Mouse (Mus musculus) subcutaneous adipose tissue, adult 2 months (tissue): ENCODE results near the gene Fmod. TPM values are rescaled to one million over a fixed set of nuclear protein-coding genes. Genes with fewer than 3 reads are reported as not detected.

Experiments used
- polyA plus RNA-seq: library from polyadenylated mRNA; depleted of rRNA; stranded (reverse); fragments of >200 nt; gene quantifications from 2 replicates; pipeline ENCODE4 v1.2.3, GENCODE M21; 2012; ENCODE audit warnings: low replicate concordance; rRNA removed

Gene Fmod
- 8.9 and 14.8 TPM in 2 replicates for polyA plus RNA-seq

GRCm38 (mm10) chr1:134037172-134037571 is at the start of gene Fmod:
Gene Fmod (plus strand): TSS chr1:134037254.

GRCm38 (mm10) chr1:134078802-134079476 is 41.9 kb downstream of the Fmod start, which contains the start of gene Btg2:
Gene Btg2 (minus strand): TSS chr1:134079120.

Other genes with a start within 250 kb of the Fmod start
- 38.6 and 62.2 TPM in 2 replicates for gene Atp2b4, start 236.2 kb upstream of the Fmod start, polyA plus RNA-seq
- gene Optc, start 129.3 kb upstream of the Fmod start, polyA plus RNA-seq: 3.3 and 20.3 TPM in 2 replicates
- gene Prelp, start 115.8 kb upstream of the Fmod start, polyA plus RNA-seq: 68.2 and 519 TPM in 2 replicates
- 46.0 and 55.4 TPM in 2 replicates for gene Btg2, start 41.9 kb downstream of the Fmod start, polyA plus RNA-seq
- gene Chit1, start 74.0 kb downstream of the Fmod start, polyA plus RNA-seq: not detected in 2 replicates
- 0.89 and 3.3 TPM in 2 replicates for gene Chil1, start 144.9 kb downstream of the Fmod start, polyA plus RNA-seq
- gene Mybph, start 156.2 kb downstream of the Fmod start, polyA plus RNA-seq: 0.12 and 0.37 TPM in 2 replicates
- gene Adora1, start 198.2 kb downstream of the Fmod start, polyA plus RNA-seq: 36.5 and 95.7 TPM in 2 replicates